Mouse (Mus musculus) lung, embryonic 14.5 days (tissue): ENCODE measurements around the gene Pgap3. TPM values are rescaled to one million over a fixed set of nuclear protein-coding genes. Genes with fewer than 3 reads are reported as not detected.

Source experiments
- ATAC-seq: fragments of 200-750 bp; cut with Nextera tagmentation; 2 replicates; pipeline ENCODE4 v1.8.0; 2017; ENCODE audit warnings: mild to moderate bottlenecking, moderate TSS enrichment, moderate library complexity; ENCODE audit not compliant: insufficient read depth
- DNase-seq: peaks from one replicate; pipeline ENCODE4 v3.0.0-alpha.2; 2015
- H3K27ac ChIP-seq: fragments of 300-500 bp; sonication (generic); 2 replicates; pipeline ENCODE4 v1.5.1; 2014; ENCODE audit warnings: low read depth, mild to moderate bottlenecking, moderate library complexity
- H3K27me3 ChIP-seq: fragments of 300-500 bp; sonication (generic); 2 replicates; pipeline ENCODE4 v1.6.1; 2014; ENCODE audit warnings: low read length, control low read depth; ENCODE audit not compliant: insufficient read depth
- H3K36me3 ChIP-seq: fragments of 300-500 bp; sonication (generic); 2 replicates; pipeline ENCODE4 v1.6.1; 2014; ENCODE audit warnings: control low read depth; ENCODE audit not compliant: insufficient read depth
- H3K4me1 ChIP-seq: fragments of 300-500 bp; sonication (generic); 2 replicates; pipeline ENCODE4 v1.6.1; 2014; ENCODE audit warnings: antibody characterized with exemption, control low read depth; ENCODE audit not compliant: insufficient read depth
- H3K4me2 ChIP-seq: fragments of 300-500 bp; sonication (generic); 2 replicates; pipeline ENCODE4 v1.6.1; 2014; ENCODE audit warnings: mild to moderate bottlenecking
- H3K4me3 ChIP-seq: fragments of 300-500 bp; sonication (generic); 2 replicates; pipeline ENCODE4 v1.5.1; 2014; ENCODE audit warnings: low read depth, low read length
- H3K9ac ChIP-seq: fragments of 300-500 bp; sonication (generic); 2 replicates; pipeline ENCODE4 v1.6.1; 2014
- H3K9me3 ChIP-seq: fragments of 300-500 bp; sonication (generic); 2 replicates; pipeline ENCODE4 v1.6.1; 2016; ENCODE audit warnings: low read depth, low read length, control low read depth
- CTCF ChIP-seq: IDR thresholded peaks from 2 replicates; pipeline ENCODE4 v1.5.1; 2016; ENCODE audit warnings: antibody characterized with exemption, low read depth
- WGBS: fragments of 180-500 bp; shearing (Covaris S2); extraction: QIAGEN DNeasy Blood & Tissue Kit; methylation state at CpG from one replicate; pipeline ENCODE4 v1.1.7; 2014; 5-methylcytosine and 5-hydroxymethylcytosine counted together
- polyA plus RNA-seq: library from polyadenylated mRNA; unstranded; fragments of >200 nt; fragmentation: Nextera tagmentation; extraction: Ambion mirVana; gene quantifications from 2 replicates; pipeline ENCODE4 v1.2.1, GENCODE M21; 2014

Gene Pgap3
- polyA plus RNA-seq, 1 experiment from 2014 or later = 11.6 TPM

- TF ChIP-seq CTCF = no peak
- no peak for DNase-seq
- no peak for ATAC-seq
- Histone ChIP-seq H3K4me3 (no peak overlapping the region), H3K27me3 (no peaks in the 10 kb centered on the region), H3K36me3 (peaks cover 96% of the 10 kb centered on the region), H3K9ac (no peak overlapping the region), H3K27ac (no peak overlapping the region), H3K9me3 (no peaks in the 10 kb centered on the region), H3K4me1 (no peaks in the 10 kb centered on the region), H3K4me2 (no peak overlapping the region)
- WGBS = 79% methylated on average over 9 of the region's 9 CpGs
Measured at GRCm38 (mm10) chr11:98431743-98432502, 31.6 kb upstream of the Pgap3 start.

DNA sequence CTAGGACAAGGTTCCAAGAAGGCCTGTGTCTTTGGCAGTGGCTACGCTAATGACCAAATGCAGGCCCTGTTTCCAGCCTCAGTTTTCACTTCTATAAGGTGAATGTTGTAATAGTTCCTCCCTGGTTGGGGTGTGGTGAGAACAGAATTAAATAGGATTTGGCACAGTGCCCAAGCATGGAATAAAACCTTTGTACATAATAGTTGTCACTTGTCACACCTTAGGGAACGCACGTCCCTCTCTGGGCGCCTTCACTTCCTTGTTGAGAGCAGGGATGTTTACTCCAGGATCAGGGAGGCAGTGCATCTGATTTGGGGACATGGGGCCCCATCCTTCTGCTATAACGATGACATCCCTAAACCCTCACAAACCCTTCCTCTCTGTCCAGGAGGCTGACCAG is 28.1 kb upstream of the Pgap3 start:
- no peaks in the 10 kb centered on the region for H3K27me3 ChIP-seq
- H3K9me3 ChIP-seq = no peaks in the 10 kb centered on the region
- no peak overlapping the region for H3K9ac ChIP-seq
- no peak for TF ChIP-seq CTCF
- no peak overlapping the region for H3K4me2 ChIP-seq
- no peaks in the 10 kb centered on the region for H3K4me1 ChIP-seq
- 80% methylated on average over 5 of the region's 5 CpGs for WGBS
- no peak for ATAC-seq
- no peak overlapping the region for H3K4me3 ChIP-seq
- no peak for DNase-seq
- no peak overlapping the region for H3K27ac ChIP-seq
- H3K36me3 ChIP-seq = peaks cover 96% of the 10 kb centered on the region

GRCm38 (mm10) chr11:98426592-98426991 is 26.3 kb upstream of the Pgap3 start:
- TF ChIP-seq CTCF = no peak
- Histone ChIP-seq H3K9me3 (no peaks in the 10 kb centered on the region), H3K9ac (no peak overlapping the region), H3K27ac (no peak overlapping the region), H3K4me2 (no peak overlapping the region), H3K4me1 (no peaks in the 10 kb centered on the region), H3K4me3 (no peak overlapping the region), H3K27me3 (no peaks in the 10 kb centered on the region), H3K36me3 (peaks cover 97% of the 10 kb centered on the region)
- ATAC-seq (no peak), DNase-seq (no peak)
- 92% methylated on average over 7 of the region's 7 CpGs for WGBS

GRCm38 (mm10) chr11:98418939-98419547 is 18.8 kb upstream of the Pgap3 start:
- Histone ChIP-seq H3K36me3 (peaks cover 51% of the 10 kb centered on the region), H3K9me3 (no peaks in the 10 kb centered on the region), H3K4me2 (no peak overlapping the region), H3K9ac (no peak overlapping the region), H3K27me3 (no peaks in the 10 kb centered on the region), H3K4me3 (no peak overlapping the region), H3K4me1 (no peaks in the 10 kb centered on the region), H3K27ac (no peak overlapping the region)
- 69% methylated on average over 10 of the region's 10 CpGs for WGBS
- peak; percentile 20 for TF ChIP-seq CTCF
- no peak for ATAC-seq
- peak; percentile 28 for DNase-seq

DNA sequence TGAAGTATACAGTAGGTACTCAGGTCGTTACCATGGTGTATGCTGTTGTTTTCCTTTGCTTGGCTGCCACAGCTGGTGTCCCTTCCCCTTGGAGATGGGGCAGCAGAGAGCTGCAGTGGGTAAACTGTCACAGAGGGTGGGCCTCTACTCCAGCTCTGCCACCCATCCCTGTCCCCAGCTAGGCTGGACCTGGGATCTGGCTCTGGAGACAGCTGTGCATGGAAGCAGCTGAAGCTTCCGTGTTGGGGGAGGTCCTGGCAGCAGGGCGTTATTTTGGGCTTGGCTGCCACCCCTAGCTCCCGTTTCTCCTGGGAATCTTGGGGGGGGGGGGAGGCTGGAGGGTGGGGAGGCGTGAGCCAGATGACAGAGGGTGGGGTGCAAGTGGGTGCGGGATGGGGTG is 18.0 kb upstream of the Pgap3 start:
- 67% methylated on average over 6 of the region's 6 CpGs for WGBS
- no peak for TF ChIP-seq CTCF
- Histone ChIP-seq H3K9ac (no peak overlapping the region), H3K27me3 (no peaks in the 10 kb centered on the region), H3K4me3 (no peak overlapping the region), H3K9me3 (no peaks in the 10 kb centered on the region), H3K4me2 (no peak overlapping the region), H3K36me3 (peaks cover 44% of the 10 kb centered on the region), H3K4me1 (peaks cover 3% of the 10 kb centered on the region; the same call in 1 of the 2 replicates), H3K27ac (no peak overlapping the region)
- DNase-seq (no peak), ATAC-seq (no peak)

DNA sequence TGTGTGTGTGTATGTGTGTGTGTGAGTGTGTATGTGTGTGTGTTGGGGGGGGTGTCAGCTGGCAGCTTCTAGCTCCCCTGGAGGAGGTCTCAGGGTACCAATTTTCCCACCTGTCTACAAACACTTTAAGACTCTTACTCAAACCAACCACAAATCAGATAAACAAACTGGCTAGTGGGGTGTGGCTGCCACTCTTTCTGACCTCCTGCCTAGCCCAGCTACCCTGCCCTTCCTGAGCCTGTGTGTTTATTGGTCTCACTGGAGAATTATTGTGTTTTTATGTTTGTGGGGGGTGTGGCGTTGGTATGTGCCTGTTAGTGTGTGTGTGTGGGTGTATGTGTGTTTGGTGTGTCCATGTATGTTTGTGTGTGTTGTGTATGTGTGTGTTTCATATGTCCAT is 16.8 kb upstream of the Pgap3 start:
- Histone ChIP-seq H3K36me3 (peaks cover 32% of the 10 kb centered on the region), H3K4me2 (no peak overlapping the region), H3K27me3 (no peaks in the 10 kb centered on the region), H3K9me3 (no peaks in the 10 kb centered on the region), H3K4me3 (no peak overlapping the region), H3K27ac (no peak overlapping the region), H3K9ac (no peak overlapping the region), H3K4me1 (peaks cover 3% of the 10 kb centered on the region; the same call in 1 of the 2 replicates)
- 76% methylated on average over 1 of the region's 1 CpGs for WGBS
- ATAC-seq (no peak), DNase-seq (no peak)
- no peak for TF ChIP-seq CTCF

- Histone ChIP-seq H3K9ac (peak overlapping the region; percentile 92), H3K27ac (no peak overlapping the region), H3K4me1 (peaks cover 10% of the 10 kb centered on the region), H3K36me3 (peaks cover 3% of the 10 kb centered on the region; the same call in 1 of the 2 replicates), H3K27me3 (no peaks in the 10 kb centered on the region), H3K9me3 (no peaks in the 10 kb centered on the region), H3K4me2 (peak overlapping the region; percentile 73), H3K4me3 (peak overlapping the region; percentile 91)
- ATAC-seq (no peak), DNase-seq (no peak)
- 27% methylated on average over 2 of the region's 2 CpGs for WGBS
- no peak for TF ChIP-seq CTCF
Measured at GRCm38 (mm10) chr11:98414162-98414561, 13.9 kb upstream of the Pgap3 start.
